Mouse (Mus musculus) G1E (cell line): ENCODE data around the gene Psmd5.

Experiments
- CTCF ChIP-seq: IDR thresholded peaks from 2 replicates; pipeline ENCODE4 v1.5.1; 2012; ENCODE audit warnings: low read depth, low read length, inconsistent platforms, mixed read lengths
- GATA1 ChIP-seq: IDR thresholded peaks from 2 replicates; pipeline ENCODE4 v1.6.1; 2012; ENCODE audit warnings: borderline replicate concordance, low read length, inconsistent platforms, mixed read lengths
- GATA2 ChIP-seq: IDR thresholded peaks from 2 replicates; pipeline ENCODE4 v1.6.1; 2012; ENCODE audit warnings: low read depth, low read length, inconsistent platforms, borderline replicate concordance
- POLR2AphosphoS5 ChIP-seq: IDR thresholded peaks from 2 replicates; pipeline ENCODE4 v1.6.1; 2012; ENCODE audit warnings: low read depth, low read length, inconsistent platforms; ENCODE audit not compliant: insufficient replicate concordance
- TAL1 ChIP-seq: conservative IDR thresholded peaks from 2 replicates; pipeline ENCODE4 v1.6.1; 2012; ENCODE audit warnings: low read depth, low read length, inconsistent platforms, mixed read lengths

DNA sequence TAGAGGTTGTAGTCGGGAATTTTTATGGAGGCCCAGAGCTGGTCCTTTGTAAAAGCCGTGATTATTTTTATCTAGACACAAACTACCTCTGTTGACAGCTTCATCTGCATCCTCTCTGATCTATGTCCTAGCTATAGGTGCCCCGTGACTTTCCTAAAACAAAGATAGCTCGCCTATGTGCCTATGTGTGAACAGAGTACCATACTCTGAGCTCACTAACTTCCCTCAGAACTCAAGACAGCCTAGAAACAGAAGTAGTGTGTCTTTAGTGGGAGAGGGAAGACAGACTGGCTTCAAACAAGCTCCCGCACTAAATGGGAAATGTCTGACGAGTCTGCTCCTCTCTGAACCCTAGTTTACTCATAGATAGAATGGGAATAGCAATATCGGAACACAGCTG lies 74.4 kb downstream of the Psmd5 start:
- no peak for TF ChIP-seq CTCF
- TF ChIP-seq POLR2AphosphoS5: no peak
- no peak for TF ChIP-seq GATA1
- TF ChIP-seq TAL1: no peak
- no peak for TF ChIP-seq GATA2
